Mouse (Mus musculus) central nervous system, embryonic 14 days (tissue): Measurements from ENCODE around the gene Tom1l1. TPM values are rescaled to one million over a fixed set of nuclear protein-coding genes. Genes with fewer than 3 reads are reported as not detected.

Experiments used
- polyA plus RNA-seq: library from polyadenylated mRNA; depleted of rRNA; stranded (reverse); fragments of >200 nt; gene quantifications from 2 replicates; pipeline ENCODE4 v1.2.3, GENCODE M21; 2012; rRNA removed

Gene Tom1l1
- 11.7 and 14.7 TPM in 2 replicates for polyA plus RNA-seq

GRCm38 (mm10) chr11:90687460-90688416 lies at the start of gene Tom1l1:
Gene Tom1l1 (minus strand): TSS chr11:90688366.

GRCm38 (mm10) chr11:90637440-90638311 lies 50.5 kb downstream of the Tom1l1 start, which contains the start of the genes Stxbp4 and Cox11:
Gene Stxbp4 (minus strand): TSS chr11:90638084.
Gene Cox11 (plus strand): TSS chr11:90638173.

Other genes with a start within 250 kb of the Tom1l1 start
- 9.7 and 10.5 TPM in 2 replicates for gene Stxbp4, start 50.3 kb downstream of the Tom1l1 start, polyA plus RNA-seq
- gene Cox11, start 50.2 kb downstream of the Tom1l1 start, polyA plus RNA-seq: 29.7 and 31.1 TPM in 2 replicates